Mouse (Mus musculus): ENCODE measurements around the gene Sbds. TPM values are rescaled to one million over a fixed set of nuclear protein-coding genes. Genes with fewer than 3 reads are reported as not detected.
"Not testable (repeated sequence)": the region's sequence is repeated elsewhere in the genome, so short reads cannot be mapped to it uniquely, and the experiment has no call there.

Sbds gene
- total RNA-seq, 2 experiments from 2014 or later = 61.0 to 61.4 TPM

DNA sequence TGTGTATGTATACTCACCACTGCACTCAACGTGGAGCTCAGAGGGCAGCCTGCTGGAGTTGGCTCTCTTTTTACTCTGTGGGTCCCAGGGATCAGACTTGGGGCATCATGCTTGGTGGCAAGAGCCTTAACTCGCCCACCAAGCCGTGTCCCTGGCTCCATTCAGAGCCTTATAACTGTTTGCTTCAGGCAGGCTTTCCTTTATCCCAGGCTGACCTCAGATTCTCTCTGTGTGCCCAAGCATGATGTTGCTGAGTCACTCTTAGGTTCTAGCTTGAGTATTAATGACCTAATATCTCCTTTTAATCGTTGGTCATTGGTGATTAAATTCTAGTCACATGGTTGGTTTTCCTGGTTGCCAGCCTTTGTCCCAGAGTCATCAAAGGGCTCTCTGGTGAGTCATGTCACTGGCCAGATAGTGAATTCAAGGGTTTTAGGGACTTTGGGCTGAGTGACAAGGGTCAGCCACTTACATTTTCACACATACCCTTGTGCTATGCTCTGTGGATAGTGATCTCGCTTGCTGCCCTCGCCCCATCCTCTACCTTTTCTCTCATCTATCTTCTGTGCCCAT is 9.2 kb upstream of the Sbds start:
- intact Hi-C loops (cut with DNase I) = no loop called here
- DNase-seq (ENCODE audit: low spot score in 2 of 2) = no peak

DNA sequence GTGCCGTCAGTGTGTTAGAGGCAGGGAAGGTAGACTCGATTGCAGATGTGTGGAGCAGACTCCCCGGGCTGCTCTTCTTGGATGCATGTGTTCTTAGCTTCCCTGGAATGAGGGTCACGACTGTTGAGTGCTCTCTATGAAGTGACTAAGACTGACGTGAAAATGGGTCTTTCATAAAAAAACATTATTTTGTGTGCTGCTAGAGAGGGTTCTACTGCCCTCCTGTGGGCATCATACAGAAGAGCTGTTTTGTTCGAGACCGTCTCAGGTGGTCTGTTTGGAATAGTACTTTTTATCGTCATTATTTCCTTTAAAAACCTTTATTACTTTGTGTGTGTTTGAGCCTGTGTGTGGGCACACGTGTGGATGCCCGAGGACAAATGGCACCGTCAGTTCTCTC is 8.1 kb upstream of the Sbds start:
- DNase-seq (ENCODE audit: low spot score in 2 of 2) = no peak
- intact Hi-C loops (cut with DNase I) = no loop called here

DNA sequence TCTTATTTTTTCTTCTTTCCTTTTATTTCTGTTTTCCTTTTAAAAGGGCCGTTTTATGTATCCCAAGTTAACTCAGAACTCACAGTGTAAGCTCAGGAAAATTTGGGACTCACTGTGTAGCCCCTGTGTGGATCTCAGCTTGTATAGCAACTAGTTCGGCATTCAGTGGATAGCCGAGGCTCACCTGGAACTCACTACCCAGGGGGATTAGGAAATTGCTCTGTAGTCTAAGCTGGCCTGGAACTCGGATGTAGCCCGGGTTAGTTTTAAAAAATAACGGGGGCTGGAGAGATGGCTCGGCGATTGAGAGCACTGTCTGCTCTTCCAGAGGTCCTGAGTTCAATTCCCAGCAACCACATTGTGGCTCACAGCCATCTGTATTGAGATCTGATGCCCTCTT is 2.0 kb upstream of the Sbds start:
- no peak for DNase-seq (ENCODE audit: low spot score in 2 of 2)
- intact Hi-C loops (cut with DNase I) = loop anchor here (10.0 kb wide), 1 partner anchor 233 kb away; the partner anchor contains the start of genes Asl and Crcp

DNA sequence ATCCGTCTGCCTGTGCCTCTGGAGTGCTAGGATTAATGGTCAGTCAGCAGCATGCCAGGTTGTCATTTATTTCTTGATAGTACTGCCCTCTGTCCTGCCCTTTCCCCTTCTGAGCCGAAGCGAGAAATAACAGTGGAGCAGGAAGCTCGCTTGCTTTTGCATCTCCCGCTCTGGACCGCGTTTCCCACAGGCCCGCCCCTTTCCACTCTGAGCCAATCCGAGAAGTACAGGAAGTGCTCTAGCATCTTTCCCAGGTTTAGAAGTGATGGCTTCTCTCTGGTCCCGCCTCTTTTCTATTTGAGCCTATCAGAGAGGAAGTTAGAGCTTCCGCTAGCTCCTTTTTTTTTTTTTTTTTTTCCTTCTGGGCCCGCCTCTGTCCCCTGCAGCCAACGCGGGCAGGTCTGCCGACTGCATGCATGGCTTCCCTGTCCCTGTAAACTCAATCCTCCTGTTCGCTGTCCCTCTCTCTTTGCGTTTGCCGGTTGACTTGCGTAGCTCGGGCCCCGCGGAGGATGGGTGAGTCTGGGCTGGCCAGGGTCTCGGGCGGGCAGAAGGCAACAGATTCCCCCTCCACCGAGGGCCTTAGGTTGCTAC is 1.4 kb upstream of the Sbds start:
- intact Hi-C loops (cut with DNase I) = loop anchor here (10.0 kb wide), 1 partner anchor 232 kb away; the partner anchor contains the start of genes Asl and Crcp
- DNase-seq (ENCODE audit: low spot score in 2 of 2) = peak; percentile 93 to 97

DNA sequence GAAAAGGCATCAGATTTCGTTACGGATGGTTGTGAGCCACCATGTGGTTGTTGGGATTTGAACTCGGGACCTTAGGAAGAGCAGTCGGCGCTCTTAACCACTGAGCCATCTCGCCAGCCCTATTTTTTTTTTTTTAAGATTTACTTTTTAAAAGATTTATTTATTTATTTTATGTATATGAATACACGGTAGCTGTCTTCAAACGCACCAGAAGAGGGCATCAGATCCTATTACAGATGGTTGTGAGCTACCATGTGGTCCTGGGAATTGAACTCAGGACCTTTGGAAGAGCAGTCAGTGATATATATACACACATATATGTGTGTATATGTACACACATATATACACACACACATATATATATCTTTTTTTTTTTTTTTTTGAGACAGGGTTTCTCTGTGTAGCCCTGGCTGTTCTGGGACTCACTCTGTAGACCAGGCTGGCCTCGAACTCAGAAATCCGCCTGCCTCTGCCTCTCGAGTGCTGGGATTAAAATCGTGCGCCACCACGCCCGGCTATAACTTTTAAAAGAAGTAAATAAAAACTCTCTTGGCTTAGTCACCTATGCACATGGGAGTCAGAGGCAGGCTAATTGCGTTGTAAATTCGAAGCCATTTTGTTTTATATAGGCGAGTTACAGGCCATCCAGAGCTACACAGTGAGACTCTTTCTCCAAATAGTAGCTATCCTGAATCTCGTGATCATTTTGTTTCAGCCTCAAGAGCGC is 632 bp upstream of the Sbds start:
- DNase-seq (ENCODE audit: low spot score in 2 of 2) = not testable (repeated sequence)
- intact Hi-C loops (cut with DNase I) = loop anchor here (10.0 kb wide), 1 partner anchor 231 kb away; the partner anchor contains the start of genes Asl and Crcp

DNA sequence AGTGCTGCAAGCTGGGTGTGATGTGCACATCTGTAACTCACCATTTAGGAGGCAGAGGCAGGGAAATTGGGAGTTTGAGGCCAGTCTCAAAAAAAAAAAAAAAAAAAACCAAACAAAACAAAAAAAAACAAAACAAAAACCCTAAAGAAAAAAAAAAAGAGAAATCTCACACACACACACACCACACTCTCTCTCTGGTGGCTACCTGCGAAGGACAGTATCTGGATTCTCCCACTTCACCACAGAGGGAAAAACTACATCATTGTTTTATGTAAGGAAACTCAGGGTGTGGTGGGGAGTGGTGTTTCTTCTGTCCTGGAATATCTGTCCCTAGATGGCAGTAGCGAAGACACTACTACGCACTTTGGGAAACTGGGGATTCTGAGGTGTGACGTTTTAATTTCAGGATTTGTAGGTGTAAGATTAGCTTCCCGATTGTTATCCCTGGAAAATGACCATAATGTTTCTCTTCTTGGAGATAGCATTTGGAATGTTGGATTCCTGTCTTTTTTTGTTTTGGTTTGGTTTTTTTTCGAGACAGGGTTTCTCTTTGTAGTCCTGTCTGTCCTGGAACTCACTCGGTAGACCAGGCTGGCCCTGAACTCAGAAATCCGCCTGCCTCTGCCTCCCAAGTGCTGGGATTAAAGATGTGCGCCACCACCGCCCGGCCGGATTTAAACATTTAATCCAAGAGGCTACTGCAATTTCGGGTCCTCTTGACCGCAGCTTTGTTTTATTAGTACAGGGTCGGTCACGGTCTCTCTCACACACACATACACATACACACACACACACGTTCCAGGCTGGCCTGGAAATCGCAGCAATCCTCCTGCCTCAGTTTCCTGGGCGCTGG is 940 bp downstream of the Sbds start:
- intact Hi-C loops (cut with DNase I) = loop anchor here (10.0 kb wide), 1 partner anchor 230 kb away; the partner anchor contains the start of genes Asl and Crcp
- DNase-seq (ENCODE audit: low spot score in 2 of 2) = peak in 1 of 2 experiments; percentile 64

DNA sequence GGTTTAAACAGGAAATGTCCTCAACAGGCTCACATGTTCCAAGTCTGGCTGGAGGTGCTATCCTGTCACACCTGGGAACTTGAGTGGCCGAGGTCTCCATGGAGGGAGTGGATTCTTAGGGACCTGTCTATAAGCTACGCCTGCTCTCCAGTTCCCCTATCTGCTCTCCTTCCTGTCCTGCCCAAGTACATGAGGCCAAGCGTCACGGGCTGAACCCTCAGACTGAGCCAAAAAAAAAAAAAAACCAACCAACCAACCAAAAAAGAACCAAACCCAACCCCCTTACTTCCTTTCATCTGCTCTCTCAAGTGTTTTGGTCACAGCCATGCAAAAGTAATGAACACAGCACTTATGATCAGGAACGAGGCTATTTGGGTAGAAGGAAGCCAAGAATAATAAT is 7.5 kb downstream of the Sbds start:
- no peak for DNase-seq (ENCODE audit: low spot score in 2 of 2)
- intact Hi-C loops (cut with DNase I) = no loop called here

DNA sequence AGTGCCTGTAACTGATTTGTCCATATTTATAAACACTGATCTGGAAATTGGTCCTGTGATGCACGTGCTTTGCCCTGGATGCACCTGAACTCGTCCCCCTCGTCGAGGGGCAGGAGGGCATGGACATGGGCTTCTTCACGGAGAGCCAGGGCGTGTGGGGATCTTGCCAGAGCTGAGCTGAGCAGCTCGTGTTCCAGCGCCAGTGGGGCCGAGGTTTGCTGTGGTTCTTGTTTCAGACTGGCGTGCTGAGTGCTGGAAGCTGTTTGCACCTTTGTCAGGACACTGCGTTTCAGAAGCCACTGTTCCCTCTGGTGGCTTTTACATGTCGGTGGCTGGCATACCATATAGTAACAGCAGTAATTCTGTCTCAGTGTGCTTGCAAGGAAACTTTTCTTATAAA is 13.9 kb downstream of the Sbds start:
- intact Hi-C loops (cut with DNase I) = no loop called here
- DNase-seq (ENCODE audit: low spot score in 2 of 2) = no peak

DNA sequence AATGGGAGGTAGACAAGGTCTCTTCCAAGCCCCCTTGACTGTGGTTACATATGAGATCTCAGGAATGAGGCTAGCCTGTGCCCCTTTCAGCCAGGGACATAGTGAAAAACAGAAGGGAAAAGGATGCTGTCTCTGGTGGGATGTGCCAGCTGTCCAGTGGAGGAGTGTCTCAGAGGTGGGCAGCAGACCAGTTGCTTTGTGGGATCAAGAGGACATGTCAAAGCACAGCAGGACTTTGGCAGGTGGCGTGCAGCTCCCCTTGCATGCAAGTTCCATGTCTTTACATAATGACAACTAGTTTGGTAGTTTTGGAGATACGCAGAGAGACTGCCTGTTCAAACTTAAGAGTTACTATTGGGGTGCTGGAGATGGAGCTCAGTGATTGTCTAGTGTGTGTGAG is 15.5 kb downstream of the Sbds start:
- no peak for DNase-seq (ENCODE audit: low spot score in 2 of 2)
- intact Hi-C loops (cut with DNase I) = no loop called here

DNA sequence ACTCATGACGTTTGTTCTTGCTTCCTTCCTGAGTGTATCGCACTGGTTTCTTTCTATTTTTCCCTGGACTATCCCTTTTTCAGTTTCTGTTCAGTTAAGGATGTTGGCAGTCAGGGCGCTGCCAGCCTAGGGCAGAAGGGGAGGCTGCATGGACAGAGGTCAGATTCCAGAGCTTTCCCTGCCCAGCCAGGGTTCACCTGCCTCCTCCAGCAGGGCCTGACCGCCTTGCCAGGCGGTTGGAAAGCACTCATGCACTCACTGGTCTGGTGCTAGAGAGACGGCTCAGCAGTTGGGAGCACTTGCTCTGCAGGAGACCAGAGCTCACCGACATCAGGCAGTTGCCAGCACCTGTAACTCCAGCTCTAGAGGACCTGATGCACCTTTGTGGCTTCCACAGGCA is 16.1 kb downstream of the Sbds start:
- intact Hi-C loops (cut with DNase I) = no loop called here
- no peak for DNase-seq (ENCODE audit: low spot score in 2 of 2)

DNA sequence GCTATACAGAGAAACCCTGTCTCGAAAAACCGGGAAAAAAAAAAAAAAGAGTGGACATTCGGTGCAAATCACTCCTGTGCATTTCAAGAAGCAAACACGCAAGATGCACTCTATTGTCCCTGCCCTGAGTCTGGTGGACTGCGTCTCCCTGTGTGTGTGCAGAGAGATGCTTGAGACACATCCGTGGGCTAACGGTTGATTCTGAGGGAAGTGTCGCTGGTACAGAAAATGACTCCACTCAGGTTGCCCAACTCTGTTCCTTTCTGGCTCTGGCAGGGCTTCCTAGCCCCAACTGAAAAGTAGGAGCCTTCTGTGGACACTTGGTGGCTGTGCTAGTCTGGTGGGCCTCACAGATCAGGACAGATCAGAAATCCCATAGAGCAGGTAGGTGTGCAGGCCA is 19.0 kb downstream of the Sbds start:
- intact Hi-C loops (cut with DNase I) = no loop called here

DNA sequence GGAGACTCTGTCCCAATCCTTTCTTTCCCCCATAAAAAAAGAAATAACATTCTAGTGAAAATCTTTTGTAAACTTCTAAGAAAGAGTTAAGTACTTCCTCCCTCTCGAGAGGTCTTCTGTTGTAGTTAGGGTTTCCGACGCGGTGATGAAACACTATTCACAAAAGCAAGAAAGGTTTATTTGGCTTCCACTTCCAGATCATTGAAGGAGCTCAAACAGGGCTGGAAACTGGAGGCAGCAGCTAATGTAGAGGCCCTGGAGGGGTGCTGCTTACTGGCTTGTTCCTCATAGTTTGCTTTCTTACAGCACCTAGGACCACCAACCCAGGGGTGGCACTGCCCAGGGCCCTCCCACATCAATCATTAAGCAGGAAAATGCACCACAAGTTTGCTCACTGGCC is 27.2 kb downstream of the Sbds start:
- DNase-seq (ENCODE audit: low spot score in 2 of 2) = no peak
- intact Hi-C loops (cut with DNase I) = no loop called here

More for the DNA sequence above, 19.0 kb downstream of the Sbds start:
- DNase-seq (ENCODE audit: low spot score in 2 of 2) = no peak

DNA sequence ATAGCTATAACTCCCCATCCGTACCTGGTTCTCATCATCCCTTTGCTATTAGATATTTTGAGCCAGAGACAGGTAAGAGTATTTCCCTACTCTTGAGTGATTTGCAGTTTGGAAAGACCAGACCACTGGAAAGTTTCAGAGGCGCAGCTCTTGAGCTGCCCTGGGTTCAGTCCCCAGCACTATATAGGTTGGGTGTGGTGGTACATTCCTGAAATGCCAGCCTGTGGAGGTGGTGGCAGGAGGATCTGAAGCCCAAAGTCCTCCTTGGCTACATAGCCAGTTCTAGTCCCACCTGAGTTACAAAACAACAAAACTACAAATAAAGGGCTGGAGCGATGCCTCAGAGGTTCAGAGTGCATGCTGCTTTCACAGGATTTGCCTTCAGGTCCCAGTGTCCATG is 28.5 kb downstream of the Sbds start:
- no peak for DNase-seq (ENCODE audit: low spot score in 2 of 2)
- intact Hi-C loops (cut with DNase I) = no loop called here

DNA sequence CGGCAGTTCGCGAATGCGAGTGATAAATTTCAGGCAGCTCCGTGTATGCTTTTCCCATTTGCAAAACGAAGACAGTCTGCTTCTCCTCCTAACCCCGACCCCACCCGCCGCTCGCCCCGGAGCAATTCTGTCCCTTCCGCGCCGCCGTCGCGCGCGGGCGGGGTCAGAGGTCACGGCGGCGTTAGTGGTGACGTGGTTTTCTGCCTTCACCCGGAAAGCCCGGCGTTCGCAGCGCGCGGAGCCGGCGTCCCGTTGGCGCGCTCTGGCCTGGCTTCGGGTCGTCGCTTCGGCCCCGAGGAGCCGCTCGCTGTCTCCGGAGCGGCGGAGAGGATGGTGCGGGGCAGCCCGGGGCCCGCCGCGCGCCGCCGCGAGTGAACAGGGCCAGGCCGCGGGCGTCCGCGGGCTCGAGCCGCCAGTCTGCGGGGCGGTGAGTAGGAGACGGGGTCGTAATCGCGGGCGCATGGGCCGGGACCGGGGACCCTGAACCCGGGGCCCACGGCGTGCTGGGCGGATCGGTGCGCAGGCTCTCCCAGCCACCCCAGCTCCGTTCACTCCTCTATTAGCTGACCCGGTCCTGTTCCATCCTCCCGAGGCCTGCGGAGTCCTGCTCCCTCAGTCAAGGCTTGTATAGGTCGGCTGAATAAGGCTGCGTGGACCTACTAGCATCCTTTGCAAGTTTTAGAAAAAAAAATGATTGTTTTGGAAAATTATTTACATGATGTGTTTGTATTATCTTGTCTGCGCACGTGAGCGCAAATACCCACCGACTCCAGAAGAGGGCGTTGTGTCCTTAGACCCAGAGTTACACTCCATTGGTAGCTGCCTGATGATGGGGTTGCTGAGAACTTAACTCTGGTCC is 33.0 kb downstream of the Sbds start:
- peak; percentile 91 to 95 for DNase-seq (ENCODE audit: low spot score in 2 of 2)
- intact Hi-C loops (cut with DNase I) = loop anchor here (5.0 kb wide), 1 partner anchor 50 kb away; the partner anchor contains the start of gene Rabgef1

DNA sequence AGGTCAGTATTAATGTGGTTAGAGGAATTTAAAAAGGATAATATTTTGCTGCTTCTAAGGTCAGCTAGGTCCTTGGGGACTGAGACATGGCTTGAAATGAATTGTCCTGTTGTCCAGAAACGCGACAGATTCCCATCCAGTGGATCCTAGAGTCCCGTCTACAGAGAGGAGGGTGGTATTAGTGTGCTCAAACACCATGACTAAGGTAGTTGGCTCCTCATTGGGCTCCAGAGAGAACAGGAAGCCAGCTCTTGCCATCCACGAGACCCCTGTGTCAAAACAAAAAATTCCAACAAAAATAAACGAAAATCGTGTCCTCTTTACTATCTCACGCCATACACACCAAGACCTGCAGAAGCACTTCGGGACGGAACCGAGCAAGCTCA is 33.6 kb downstream of the Sbds start:
- DNase-seq (ENCODE audit: low spot score in 2 of 2) = peak in 1 of 2 experiments; percentile 30
- intact Hi-C loops (cut with DNase I) = loop anchor here (5.0 kb wide), 1 partner anchor 49 kb away; the partner anchor contains the start of gene Rabgef1

DNA sequence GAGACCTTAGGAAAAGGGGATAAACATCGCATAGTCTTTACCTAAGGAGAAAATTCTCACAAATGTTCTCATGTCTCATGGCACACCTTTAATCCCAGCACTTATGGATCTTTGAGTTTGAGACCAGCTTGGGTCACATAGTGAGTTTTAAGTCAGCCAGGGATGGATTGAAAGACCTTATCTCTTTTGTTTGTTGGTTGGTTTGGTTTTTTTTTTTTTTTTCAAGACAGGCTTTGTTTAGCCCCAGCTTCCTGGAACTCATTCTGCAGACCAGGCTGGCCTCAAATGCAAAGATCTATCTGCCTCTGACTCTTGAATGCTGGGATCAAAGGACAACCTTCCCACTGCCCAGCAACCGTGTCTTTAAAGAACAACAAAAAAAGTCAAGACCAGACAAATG is 34.0 kb downstream of the Sbds start:
- DNase-seq (ENCODE audit: low spot score in 2 of 2) = no peak
- intact Hi-C loops (cut with DNase I) = loop anchor here (5.0 kb wide), 1 partner anchor 49 kb away; the partner anchor contains the start of gene Rabgef1

DNA sequence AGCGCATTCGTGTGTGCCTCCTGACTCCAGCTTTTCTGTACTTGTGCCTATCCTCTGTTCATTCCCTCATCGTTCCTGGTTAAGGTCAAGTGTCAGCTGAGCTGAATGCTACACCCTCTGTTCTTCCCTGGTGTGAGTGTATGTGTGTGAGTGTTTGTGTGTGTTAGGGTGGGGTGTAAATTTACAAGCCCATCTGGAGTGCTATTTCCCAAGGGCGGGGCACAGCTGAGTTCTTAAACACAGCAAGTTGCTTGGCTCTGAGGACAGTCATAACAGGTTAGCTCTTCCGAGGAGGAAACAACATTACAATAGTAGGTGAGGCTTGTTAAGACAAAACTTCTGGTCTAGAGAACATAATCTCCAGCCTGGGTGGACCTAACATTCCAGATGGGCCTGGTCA is 37.0 kb downstream of the Sbds start:
- intact Hi-C loops (cut with DNase I) = no loop called here

DNA sequence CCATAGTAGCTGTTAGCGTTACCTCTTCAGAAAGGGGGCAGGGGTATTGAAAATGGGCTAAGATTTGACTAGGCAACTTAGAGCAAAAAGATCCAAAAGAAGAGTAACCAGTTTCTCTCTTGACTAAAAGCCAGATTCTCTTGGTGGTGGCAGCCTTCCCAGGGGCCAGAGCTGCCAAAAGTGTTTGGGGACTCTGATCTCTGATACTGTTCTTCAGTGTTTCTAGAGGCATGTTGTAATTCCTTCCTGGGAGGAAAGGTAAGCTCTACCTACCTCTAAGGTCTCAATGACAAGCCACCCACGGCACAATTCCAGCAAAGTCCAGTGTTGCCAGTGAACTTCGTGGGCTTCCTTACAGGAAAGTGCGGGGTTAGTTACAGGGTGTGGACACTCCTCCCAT is 37.9 kb downstream of the Sbds start:
- no peak for DNase-seq (ENCODE audit: low spot score in 2 of 2)
- intact Hi-C loops (cut with DNase I) = no loop called here

More for the DNA sequence above, 37.0 kb downstream of the Sbds start:
- DNase-seq (ENCODE audit: low spot score in 2 of 2) = no peak

DNA sequence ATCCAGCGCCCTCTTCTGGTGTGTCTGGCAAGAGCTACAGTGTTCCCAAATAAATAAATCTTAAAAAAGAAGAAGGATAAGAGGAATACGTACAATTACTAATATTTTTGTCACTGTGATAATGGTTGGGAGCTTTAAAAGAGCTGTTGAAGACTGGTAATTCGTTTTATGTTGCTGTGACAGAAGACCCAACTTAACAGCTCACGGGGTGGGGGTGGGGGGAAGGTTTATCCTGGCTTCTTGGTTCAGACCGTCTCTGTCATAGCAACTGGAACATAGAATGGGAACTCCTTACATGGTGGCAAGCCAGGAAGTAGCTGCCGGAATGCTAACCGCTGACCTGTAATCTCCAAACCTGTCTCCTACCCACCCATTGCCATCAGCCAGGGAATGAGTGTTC is 38.5 kb downstream of the Sbds start, which contains the start of gene Tmem248:
TSS of gene Tmem248 (plus strand) at position 301 of the 400 bp plus-strand sequence.
- intact Hi-C loops (cut with DNase I) = no loop called here

More for the DNA sequence above, 38.5 kb downstream of the Sbds start, which contains the start of gene Tmem248:
- no peak for DNase-seq (ENCODE audit: low spot score in 2 of 2)
